Mouse (Mus musculus): ENCODE data around the gene Gch1. TPM values are rescaled to one million over a fixed set of nuclear protein-coding genes. Genes with fewer than 3 reads are reported as not detected.

Gch1 gene
- total and polyA plus RNA-seq, 3 experiments: 4.4 to 6.6 TPM; not detected in 1

GRCm38 (mm10) chr14:47193506-47193905, 4.3 kb upstream of the Gch1 start:
- DNase-seq (ENCODE audit: low read depth, low spot score): no peak
- Histone ChIP-seq H3K79me2 (ENCODE audit: control insufficient read depth, insufficient read depth, low read length, poor library complexity) (peaks cover 6% of the 10 kb centered on the region), H3K27ac (ENCODE audit: control insufficient read depth, low read depth, low read length) (no peak overlapping the region), H3K4me1 (ENCODE audit: control insufficient read depth in 1 of 2, insufficient read depth in 2 of 2, low read length in 2 of 2) (peaks cover 4 to 6% of the 10 kb centered on the region in 2 experiments), H3K9ac (ENCODE audit: control insufficient read depth, low read depth, low read length, poor library complexity, severe bottlenecking) (no peak overlapping the region), H3K4me3 (ENCODE audit: control insufficient read depth in 1 of 2, insufficient read depth in 1 of 2, low read depth in 2 of 2, low read length in 2 of 2) (no peak overlapping the region), H3K36me3 (ENCODE audit: control insufficient read depth in 1 of 2, insufficient read depth in 2 of 2, low read length in 2 of 2) (peaks cover 0 to 6% of the 10 kb centered on the region in 2 experiments; a peak in 2 of 4 replicates), H3K27me3 (ENCODE audit: control insufficient read depth in 1 of 2, insufficient read depth in 2 of 2, low read length in 2 of 2) (no peaks in the 10 kb centered on the region), H3K9me3 (replicated peaks; ENCODE audit: insufficient read depth, low read length) (no peaks in the 10 kb centered on the region)
- TF ChIP-seq CTCF (IDR thresholded peaks at IDR 0.05 in 2 of 3, conservative IDR thresholded peaks at IDR 0.05 in 1 of 3; ENCODE audit: control insufficient read depth in 1 of 3, insufficient read depth in 1 of 3, low read depth in 2 of 3, low read length in 3 of 3, poor library complexity in 1 of 3, severe bottlenecking in 1 of 3) (no peak), MAFK (IDR thresholded peaks at IDR 0.05; ENCODE audit: borderline replicate concordance, low read depth, low read length) (no peak), KAT2A (conservative IDR thresholded peaks at IDR 0.05; ENCODE audit: low read depth, low read length) (no peak), USF1 (IDR thresholded peaks at IDR 0.05; ENCODE audit: low read depth, low read length) (no peak), GATA1 (IDR thresholded peaks at IDR 0.05; ENCODE audit: low read depth, low read length) (no peak), MAZ (IDR thresholded peaks at IDR 0.05; ENCODE audit: low read depth, low read length) (no peak), ZMIZ1 (IDR thresholded peaks at IDR 0.05; ENCODE audit: low read depth, low read length) (no peak), CHD2 (IDR thresholded peaks at IDR 0.05; ENCODE audit: low read length) (no peak), MYB (IDR thresholded peaks at IDR 0.05; ENCODE audit: low read depth, low read length) (no peak), UBTF (IDR thresholded peaks at IDR 0.05; ENCODE audit: borderline replicate concordance, insufficient read depth, low read depth, low read length) (no peak), EP300 (IDR thresholded peaks at IDR 0.05; ENCODE audit: low read depth in 1 of 2, low read length in 2 of 2) (no peak), HCFC1 (IDR thresholded peaks at IDR 0.05; ENCODE audit: low read depth, low read length) (no peak), GABPA (IDR thresholded peaks at IDR 0.05; ENCODE audit: low read depth, low read length) (no peak)

GRCm38 (mm10) chr14:47191861-47192260, 2.6 kb upstream of the Gch1 start:
- no peak overlapping the region for H3K27ac ChIP-seq (ENCODE audit: control insufficient read depth, low read depth, low read length)

More at GRCm38 (mm10) chr14:47191861-47192260, 2.6 kb upstream of the Gch1 start:
- no peak for DNase-seq (ENCODE audit: low read depth, low spot score)
- Histone ChIP-seq H3K27me3 (ENCODE audit: control insufficient read depth in 1 of 2, insufficient read depth in 2 of 2, low read length in 2 of 2) (no peaks in the 10 kb centered on the region), H3K79me2 (ENCODE audit: control insufficient read depth, insufficient read depth, low read length, poor library complexity) (peaks cover 12% of the 10 kb centered on the region), H3K4me3 (ENCODE audit: control insufficient read depth in 1 of 2, insufficient read depth in 1 of 2, low read depth in 2 of 2, low read length in 2 of 2) (no peak overlapping the region), H3K9me3 (replicated peaks; ENCODE audit: insufficient read depth, low read length) (no peaks in the 10 kb centered on the region), H3K4me1 (ENCODE audit: control insufficient read depth in 1 of 2, insufficient read depth in 2 of 2, low read length in 2 of 2) (peaks cover 6 to 11% of the 10 kb centered on the region in 2 experiments), H3K9ac (ENCODE audit: control insufficient read depth, low read depth, low read length, poor library complexity, severe bottlenecking) (no peak overlapping the region), H3K36me3 (ENCODE audit: control insufficient read depth in 1 of 2, insufficient read depth in 2 of 2, low read length in 2 of 2) (peaks cover 0 to 12% of the 10 kb centered on the region in 2 experiments; a peak in 2 of 4 replicates)
- TF ChIP-seq ZKSCAN1 (IDR thresholded peaks at IDR 0.05; ENCODE audit: low read depth, low read length) (no peak), POLR2AphosphoS5 (IDR thresholded peaks at IDR 0.05; ENCODE audit: borderline replicate concordance, low read depth, low read length) (no peak), RAD21 (IDR thresholded peaks at IDR 0.05; ENCODE audit: low read depth, low read length) (no peak), UBTF (IDR thresholded peaks at IDR 0.05; ENCODE audit: borderline replicate concordance, insufficient read depth, low read depth, low read length) (no peak), RCOR1 (IDR thresholded peaks at IDR 0.05; ENCODE audit: low read depth, low read length) (no peak), ELF1 (IDR thresholded peaks at IDR 0.05; ENCODE audit: low read depth, low read length) (no peak), NRF1 (IDR thresholded peaks at IDR 0.05; ENCODE audit: insufficient read depth, low read depth, low read length, poor library complexity, severe bottlenecking) (no peak), JUND (IDR thresholded peaks at IDR 0.05; ENCODE audit: low read depth, low read length) (no peak), CTCF (IDR thresholded peaks at IDR 0.05 in 2 of 3, conservative IDR thresholded peaks at IDR 0.05 in 1 of 3; ENCODE audit: control insufficient read depth in 1 of 3, insufficient read depth in 1 of 3, low read depth in 2 of 3, low read length in 3 of 3, poor library complexity in 1 of 3, severe bottlenecking in 1 of 3) (no peak), HCFC1 (IDR thresholded peaks at IDR 0.05; ENCODE audit: low read depth, low read length) (no peak), ZC3H11A (IDR thresholded peaks at IDR 0.05; ENCODE audit: low read depth, low read length) (no peak), MAX (IDR thresholded peaks at IDR 0.05; ENCODE audit: low read length) (no peak), POLR2A (IDR thresholded peaks at IDR 0.05; ENCODE audit: control insufficient read depth in 1 of 2, insufficient read depth in 1 of 2, low read depth in 1 of 2, low read length in 2 of 2, poor library complexity in 1 of 2) (no peak), CHD2 (IDR thresholded peaks at IDR 0.05; ENCODE audit: low read length) (no peak), GATA1 (IDR thresholded peaks at IDR 0.05; ENCODE audit: low read depth, low read length) (no peak)

Data from MEL (cell line).